ENCODE assay signal across 8 mouse cellular contexts in genomic region chr2:18028140-18029021, GRCm38 (mm10). TPM values are rescaled to one million over a fixed set of nuclear protein-coding genes. Genes with fewer than 3 reads are reported as not detected.
A peak's percentile ranks its signal among the peaks of the same experiment; 100 is the strongest.
DNase-seq lines count a peak whose midpoint lies in the region; ATAC-seq lines count a peak whose summit lies in the region.

No protein-coding gene starts in this region.

- DNase-seq in ZHBTc4 (ENCODE audit: low read depth, low spot score): peak; percentile 92
- DNase-seq in embryo, embryonic 10 days (ENCODE audit: low spot score): peak; percentile 80
- DNase-seq in gastrocnemius, postnatal 10 days: peak; percentile 94
- DNase-seq in left cerebral cortex, postnatal 14 days (ENCODE audit: low spot score in 2 of 2): peak; percentile 75 to 78
- peak; percentile 84 for DNase-seq in right cerebral cortex, postnatal 4 days
- DNase-seq in yolk sac, embryonic 10.5 days (ENCODE audit: low spot score): peak; percentile 88

- ATAC-seq in inflammation-experienced regulatory T-cells, adult 6 months: peak; percentile 20
- ATAC-seq in megakaryocyte progenitor cell, adult 5-6 weeks (replicated peaks; ENCODE audit: poor library complexity): peak; percentile 19; the same call in 1 of the 2 replicates

- intact Hi-C loops in left cerebral cortex, postnatal 14 days (cut with DNase I): loop anchor here (5.0 to 10.0 kb wide), 6 partner anchors 34 to 664 kb away; partner anchors contain the start of gene Spag6

RNA-seq across cellular contexts. Expression of gene A930004D18Rik, which starts 9.2 kb away (rescaled TPM):
- total RNA-seq in gastrocnemius, postnatal 10 days (2021): 1 to 10 TPM; 2.2 to 2.7 TPM
- polyA plus RNA-seq in inflammation-experienced regulatory T-cells, adult 6 months (2017; shearing (Covaris generic)): 1 to 10 TPM in 2 of 3 experiments, under 1 TPM in 1; 0.17 to 4.6 (median 2.0) TPM
- 1 to 10 TPM; 1.5 to 1.6 TPM for total RNA-seq in left cerebral cortex, postnatal 14 days (2021)
- not detected in 2 replicates for total RNA-seq in megakaryocyte progenitor cell, adult 5-6 weeks (2015)
- total RNA-seq in megakaryocyte progenitor cell, adult 5-6 weeks (2017): not detected in 2 replicates

RNA-seq across cellular contexts. Expression of gene Skida1, which starts 20.5 kb away (rescaled TPM):
- total RNA-seq in gastrocnemius, postnatal 10 days (2021): 1 to 10 TPM; 2.0 to 2.1 TPM
- 1 to 10 TPM in 1 of 3 experiments, under 1 TPM in 2; 0.37 to 1.0 (median 0.83) TPM for polyA plus RNA-seq in inflammation-experienced regulatory T-cells, adult 6 months (2017; shearing (Covaris generic))
- 1 to 10 TPM; 7.1 to 8.1 TPM for total RNA-seq in left cerebral cortex, postnatal 14 days (2021)
- total RNA-seq in megakaryocyte progenitor cell, adult 5-6 weeks (2015): not detected in 2 replicates
- 0.14 TPM in 1 of 2 replicates, not detected in the other for total RNA-seq in megakaryocyte progenitor cell, adult 5-6 weeks (2017)

RNA-seq across cellular contexts. Expression of gene Mllt10, which starts 26.7 kb away (rescaled TPM):
- 10 to 100 TPM; 21.7 to 33.1 TPM for total RNA-seq in gastrocnemius, postnatal 10 days (2021)
- polyA plus RNA-seq in inflammation-experienced regulatory T-cells, adult 6 months (2017; shearing (Covaris generic)): 10 to 100 TPM; 26.7 to 44.6 (median 37.8) TPM
- 10 to 100 TPM; 47.7 TPM for total RNA-seq in left cerebral cortex, postnatal 14 days (2021)
- total RNA-seq in megakaryocyte progenitor cell, adult 5-6 weeks (2015): 62.3 and 96.1 TPM in 2 replicates
- 41.4 and 57.9 TPM in 2 replicates for total RNA-seq in megakaryocyte progenitor cell, adult 5-6 weeks (2017)

RNA-seq across cellular contexts. Expression of gene H2al2a, which starts 31.6 kb away (rescaled TPM):
- total RNA-seq in gastrocnemius, postnatal 10 days (2021): not detected
- polyA plus RNA-seq in inflammation-experienced regulatory T-cells, adult 6 months (2017; shearing (Covaris generic)): not detected
- total RNA-seq in left cerebral cortex, postnatal 14 days (2021): not detected
- not detected in 2 replicates for total RNA-seq in megakaryocyte progenitor cell, adult 5-6 weeks (2015)
- not detected in 2 replicates for total RNA-seq in megakaryocyte progenitor cell, adult 5-6 weeks (2017)

Comparison
In these comparisons a context has a peak if more than half of its experiments do, and no peak if none do; other contexts are left out.
1. Peak in every context shown above with its lines: DNase-seq and ATAC-seq.